Mouse (Mus musculus) megakaryocyte-erythroid progenitor cell, adult 5-6 weeks (primary cell): ENCODE results near the gene Hpgd. TPM values are rescaled to one million over a fixed set of nuclear protein-coding genes. Genes with fewer than 3 reads are reported as not detected.
"Not testable (repeated sequence)": the region's sequence is repeated elsewhere in the genome, so short reads cannot be mapped to it uniquely, and the experiment has no call there.

ENCODE experiments used
- ATAC-seq: replicated peaks from 2 replicates; pipeline ENCODE4 v1.8.0; 2016; ENCODE audit warnings: mild to moderate bottlenecking, inconsistent platforms; ENCODE audit not compliant: severe bottlenecking, poor library complexity, low FRiP score, low TSS enrichment
- total RNA-seq, 2 experiments: library from RNA; stranded (forward) in 1 of 2; stranded (reverse) in 1 of 2; fragments of 200-1000, 215-1000 nt in 1 of 2; fragments of >200 nt in 1 of 2; fragmentation: Nextera tagmentation in 1 of 2; gene quantifications; 2 replicates each; pipeline ENCODE4 v1.2.3; 2014 to 2017

The Hpgd gene
- 1.5 TPM in 1 of 2 replicates, not detected in the other for total RNA-seq (2014; fragmentation: Nextera tagmentation)
- 1.6 TPM in 1 of 2 replicates, not detected in the other for total RNA-seq (2017)

- ATAC-seq, result no peak
Measured at GRCm38 (mm10) chr8:56294373-56294877, at the start of gene Hpgd. Hpgd (plus strand) TSS chr8:56294585.

- not testable (repeated sequence) for ATAC-seq
Measured at GRCm38 (mm10) chr8:56251728-56252127, 42.7 kb upstream of the Hpgd start.

DNA sequence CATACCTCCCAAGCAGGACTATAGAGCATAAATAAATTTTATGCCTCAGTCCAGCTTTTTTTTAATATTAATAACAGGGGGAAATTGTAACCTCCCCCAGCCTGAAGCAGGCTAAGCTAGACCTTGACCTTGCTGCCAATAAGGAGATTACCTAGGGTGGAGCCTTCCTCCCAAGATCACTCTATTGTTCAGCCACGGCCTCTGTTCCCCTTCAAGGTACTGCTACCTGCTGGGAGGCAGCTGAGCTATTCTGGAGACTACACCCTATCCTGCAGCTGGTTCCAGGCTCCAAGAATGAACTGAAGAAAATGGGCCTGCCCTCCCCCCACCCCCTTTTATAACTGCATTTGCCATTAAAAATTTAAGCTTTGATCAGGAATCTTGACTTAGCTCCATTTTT is 42.1 kb upstream of the Hpgd start:
- no peak for ATAC-seq

DNA sequence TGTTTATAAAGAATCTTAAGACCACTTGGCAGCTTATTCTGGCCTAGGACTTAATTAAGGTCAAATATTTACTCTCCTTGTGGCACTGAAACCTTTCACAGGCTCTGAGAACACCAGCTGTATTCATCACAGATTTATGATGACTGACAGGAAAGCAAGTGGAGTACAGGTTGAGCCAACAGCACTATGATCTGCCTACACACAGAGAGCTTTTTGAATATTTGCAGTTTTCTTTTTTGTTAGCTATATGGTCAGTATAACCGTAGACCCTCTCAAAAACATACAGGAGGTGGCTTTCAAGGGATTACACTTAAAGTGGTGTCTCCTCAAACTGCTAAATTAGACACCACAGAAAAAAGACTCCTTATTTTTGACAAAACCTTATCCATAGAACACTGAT is 33.2 kb upstream of the Hpgd start:
- no peak for ATAC-seq

DNA sequence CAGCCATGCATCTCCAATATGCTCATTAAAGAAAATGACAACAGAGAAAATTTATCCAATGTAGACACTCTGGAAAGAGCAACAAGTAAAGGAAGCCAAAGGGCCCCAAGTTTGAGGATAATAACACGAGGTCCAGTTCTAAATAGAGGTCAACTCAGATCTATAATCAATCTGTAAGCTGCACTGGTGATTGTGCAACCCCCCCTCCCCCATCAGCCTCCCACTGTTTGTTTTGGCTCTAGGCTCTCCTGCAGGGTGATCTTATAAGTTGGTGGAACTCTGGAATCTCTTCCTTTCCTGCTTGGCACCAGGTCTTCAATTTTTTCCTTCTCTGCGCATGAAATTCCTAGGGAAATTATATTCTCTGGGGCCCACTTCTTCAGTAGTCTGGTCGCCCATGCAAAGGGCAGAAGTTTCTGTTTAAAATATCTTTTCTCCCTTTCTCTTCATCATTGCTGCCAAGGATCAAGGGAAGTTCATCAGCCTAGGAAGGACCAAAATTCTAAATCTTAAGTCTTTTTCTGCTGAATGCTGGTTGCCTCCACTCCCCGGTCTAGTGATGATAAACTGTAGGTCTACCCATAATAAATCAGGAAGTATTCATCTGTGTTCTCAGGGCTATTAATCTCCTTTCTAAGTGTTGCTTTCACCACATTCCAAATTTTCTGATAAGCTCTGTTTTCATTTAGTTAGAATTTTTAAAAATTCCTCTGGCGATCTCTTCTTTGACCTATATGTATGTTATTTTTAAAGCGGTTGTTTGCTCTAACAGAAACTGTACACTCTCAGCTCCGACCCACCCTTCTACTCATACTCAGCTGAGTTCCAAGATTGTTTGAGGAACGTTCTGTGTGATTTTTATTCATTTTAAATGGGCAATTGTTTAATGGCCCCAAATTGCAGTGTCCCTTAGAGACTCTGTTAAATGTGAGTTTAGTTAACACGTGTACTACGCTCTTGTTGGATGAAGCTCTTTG is 24.4 kb upstream of the Hpgd start:
- no peak for ATAC-seq

DNA sequence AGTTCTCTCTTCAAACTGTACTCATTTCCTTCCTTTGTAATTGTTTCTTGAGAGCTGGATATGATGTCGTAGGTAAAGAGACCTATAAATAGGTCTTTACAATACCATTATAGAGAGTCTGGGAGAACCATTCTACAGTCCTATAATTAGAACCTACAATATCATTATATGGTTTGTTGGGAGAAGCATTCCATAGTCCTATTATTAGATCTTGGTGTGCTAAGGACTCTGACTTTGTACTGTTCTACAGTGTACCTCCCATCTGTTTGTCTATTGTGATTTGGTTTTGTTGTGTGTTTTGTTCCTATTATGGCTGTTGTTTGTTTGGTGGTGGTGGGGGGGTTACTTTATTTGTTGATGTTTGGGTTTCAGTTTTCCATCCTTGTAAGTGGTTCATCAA is 21.5 kb upstream of the Hpgd start:
- ATAC-seq, result no peak

DNA sequence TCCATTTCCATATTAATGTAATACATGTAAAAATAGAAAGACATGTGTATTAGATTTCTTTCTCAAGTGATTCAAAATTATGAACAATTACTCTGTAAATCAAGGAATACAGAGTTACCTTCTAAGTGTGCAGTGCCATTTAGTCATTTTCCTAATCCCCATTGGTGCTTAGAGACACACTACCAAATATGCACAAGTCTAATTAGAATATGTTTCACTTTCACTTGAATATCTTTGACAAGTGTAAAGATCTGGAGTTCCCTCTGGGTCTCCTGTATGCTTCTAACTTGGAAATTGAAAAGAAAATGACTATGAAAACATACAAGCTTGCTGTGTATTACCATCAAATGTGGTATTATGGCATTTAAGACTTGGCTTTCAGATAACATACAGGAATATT is 19.1 kb upstream of the Hpgd start:
- ATAC-seq, result no peak

GRCm38 (mm10) chr8:56277810-56278528 is 16.4 kb upstream of the Hpgd start:
- no peak for ATAC-seq

- no peak for ATAC-seq
Measured at GRCm38 (mm10) chr8:56278545-56279063, 15.8 kb upstream of the Hpgd start.

DNA sequence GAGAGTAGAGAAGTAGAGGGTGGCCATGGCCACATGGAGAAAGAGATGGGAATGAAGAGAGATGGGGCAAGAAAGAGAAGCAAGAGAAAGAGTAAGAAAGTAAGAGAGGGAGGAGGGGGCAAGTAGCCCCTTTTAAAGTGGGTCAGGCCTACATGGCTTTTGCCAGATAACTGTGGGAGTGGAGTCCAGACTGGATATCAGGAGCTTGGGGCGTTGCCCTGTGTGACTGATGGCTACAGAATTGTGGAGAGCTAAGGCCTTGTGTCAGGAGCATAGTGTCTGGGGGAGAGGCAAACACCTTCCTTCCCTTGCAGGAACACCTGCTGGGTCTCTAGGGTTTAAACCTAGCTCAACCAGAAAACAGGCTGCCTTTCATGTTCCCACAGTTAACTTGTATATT is 10.4 kb upstream of the Hpgd start:
- no peak for ATAC-seq

DNA sequence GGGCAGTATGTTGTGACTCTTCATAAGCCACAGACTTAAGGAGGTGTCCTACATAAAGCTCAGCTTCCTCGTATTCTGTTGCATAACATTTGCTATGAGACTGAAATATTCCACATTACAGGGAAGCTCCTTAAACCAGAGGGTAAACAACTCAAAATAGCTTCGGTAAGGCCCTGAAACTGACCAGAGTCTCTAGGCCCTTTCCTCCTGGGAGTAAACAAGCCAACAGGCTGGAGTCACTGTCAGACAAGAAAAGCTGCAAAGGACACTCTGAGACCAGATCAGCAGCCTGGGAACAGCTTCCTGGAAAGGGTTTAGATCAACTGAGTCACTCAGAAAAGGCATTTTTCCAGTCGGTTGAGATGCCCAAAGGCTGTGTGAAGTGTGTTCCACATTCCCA is 9.4 kb upstream of the Hpgd start:
- ATAC-seq, result no peak

DNA sequence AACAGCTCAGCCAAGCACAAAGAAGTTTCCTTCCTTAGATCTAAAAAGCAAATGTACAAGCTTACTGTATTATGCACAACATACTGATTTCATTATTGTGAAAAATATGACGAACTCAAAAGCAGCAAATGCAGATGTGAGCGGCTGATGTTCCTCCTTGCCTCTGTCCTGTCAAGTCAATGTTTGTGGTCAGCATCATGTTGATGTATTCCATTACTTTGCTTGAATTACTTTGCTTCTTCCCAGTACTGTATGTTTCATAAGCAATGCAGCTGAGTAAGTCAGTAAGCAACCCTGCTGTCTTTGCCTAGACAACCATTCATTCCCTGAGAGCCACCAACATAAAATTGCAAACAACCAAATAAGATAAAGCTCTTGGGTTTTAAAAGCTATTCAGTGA is 7.7 kb upstream of the Hpgd start:
- ATAC-seq, result no peak

DNA sequence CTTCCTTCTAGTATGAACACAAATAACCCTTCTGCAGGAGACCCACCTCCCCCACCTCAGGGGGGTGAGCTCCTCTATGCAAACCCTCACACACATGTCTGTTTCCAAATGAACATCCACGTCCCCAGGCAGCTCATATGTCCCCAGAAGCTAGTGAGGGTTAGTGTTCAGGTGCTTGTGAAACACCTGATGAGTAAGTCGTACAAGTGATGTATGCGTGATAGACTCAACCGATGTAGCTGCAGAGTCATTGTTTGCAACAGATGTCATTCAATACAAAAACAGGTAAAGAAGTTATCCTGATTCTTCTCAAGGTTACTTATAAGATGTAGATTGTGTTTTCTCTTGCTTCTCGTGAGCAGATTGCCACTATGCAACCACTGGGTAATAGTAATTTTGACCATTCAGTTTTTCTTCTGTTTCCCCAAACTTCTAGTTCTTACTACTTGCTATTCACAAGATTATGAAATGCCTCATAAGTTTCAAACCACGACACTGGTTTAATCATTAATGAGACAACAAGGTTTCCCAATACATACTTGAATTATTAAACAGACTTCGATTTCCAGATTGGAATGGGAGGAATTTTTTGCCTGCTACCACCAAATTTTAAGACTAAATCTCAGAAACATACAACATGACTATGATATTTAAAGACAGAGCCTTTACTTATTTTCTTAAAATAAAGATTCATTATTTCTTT is 6.9 kb upstream of the Hpgd start:
- no peak for ATAC-seq

- no peak for ATAC-seq
Measured at GRCm38 (mm10) chr8:56292318-56292717, 2.1 kb upstream of the Hpgd start.

GRCm38 (mm10) chr8:56293480-56293879 is 905 bp upstream of the Hpgd start:
- no peak for ATAC-seq

- no peak for ATAC-seq
Measured at GRCm38 (mm10) chr8:56294886-56295555, 636 bp downstream of the Hpgd start.

- ATAC-seq, result no peak
Measured at GRCm38 (mm10) chr8:56299421-56299820, 5.0 kb downstream of the Hpgd start.

- ATAC-seq, result not testable (repeated sequence)
Measured at GRCm38 (mm10) chr8:56301303-56301702, 6.9 kb downstream of the Hpgd start.

- ATAC-seq, result no peak
Measured at GRCm38 (mm10) chr8:56304595-56304994, 10.2 kb downstream of the Hpgd start.
